Mouse (Mus musculus): ENCODE data around the gene Vcan.

Gene Vcan

GRCm38 (mm10) chr13:89607399-89607798 lies 134.9 kb downstream of the Vcan start:
- DNase-seq (ENCODE audit: low read depth, low spot score) = no peak

Measured in ZHBTc4 (cell line).